10 mouse cellular contexts compared by ENCODE assay signal in the genomic region with DNA sequence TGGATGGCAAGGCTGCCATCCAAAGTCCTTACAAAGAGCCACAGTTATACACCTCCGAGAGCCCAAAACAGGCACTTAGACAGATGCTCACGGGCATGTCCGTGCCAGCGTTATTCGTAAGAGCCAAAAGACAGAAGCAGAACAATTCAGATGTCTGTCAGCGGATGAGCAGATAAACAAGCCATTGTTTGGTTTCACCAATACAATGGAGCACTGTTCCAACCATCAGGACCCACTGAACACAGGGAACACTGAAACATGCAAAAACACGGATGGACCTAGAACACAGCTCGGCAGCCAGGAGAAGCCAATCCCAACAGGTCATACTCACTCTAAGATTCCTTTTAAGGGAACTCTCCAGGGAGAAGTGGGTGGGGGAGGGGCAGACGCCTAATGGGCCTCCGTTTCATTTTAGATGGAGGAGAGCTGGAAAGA. TPM values are rescaled to one million over a fixed set of nuclear protein-coding genes. Genes with fewer than 3 reads are reported as not detected.
DNase-seq lines count a peak whose midpoint lies in the region; ATAC-seq and TF ChIP-seq lines count a peak whose summit lies in the region.
"Had no signal": no experiment of that assay in that cellular context is flagged by ENCODE, and none has a peak within 500 bp of the region (broad histone marks: within the 10 kb centered on the region; RNA-seq: fewer than 3 reads in every experiment).

No protein-coding gene starts in this region.

- no peaks in the 10 kb centered on the region for H3K36me3 ChIP-seq in ES-Bruce4 (ENCODE audit: control insufficient read depth, insufficient read depth, low read length, poor library complexity, severe bottlenecking)
- no peaks in the 10 kb centered on the region for H3K36me3 ChIP-seq in forebrain, embryonic 14.5 days (ENCODE audit: control insufficient read depth, insufficient read depth, low read length)
- H3K36me3 ChIP-seq in neural tube, embryonic 13.5 days, result no peaks in the 10 kb centered on the region
- H3K36me3 ChIP-seq: embryonic facial prominence, embryonic 15.5 days had no signal

- no peaks in the 10 kb centered on the region for H3K9me3 ChIP-seq in ES-Bruce4 (replicated peaks; ENCODE audit: control insufficient read depth, insufficient read depth, low read length, poor library complexity, severe bottlenecking)
- H3K9me3 ChIP-seq in forebrain, embryonic 14.5 days (replicated peaks; ENCODE audit: control insufficient read depth, low read length), result no peaks in the 10 kb centered on the region
- no peaks in the 10 kb centered on the region for H3K9me3 ChIP-seq in neural tube, embryonic 13.5 days
- H3K9me3 ChIP-seq: embryonic facial prominence, embryonic 15.5 days had no signal

- peak overlapping the region; percentile 88 for H3K27ac ChIP-seq in ES-Bruce4 (ENCODE audit: insufficient read depth, low read length)
- H3K27ac ChIP-seq in forebrain, embryonic 14.5 days (ENCODE audit: low read depth, low read length), result peak overlapping the region; percentile 65
- H3K27ac ChIP-seq in neural tube, embryonic 13.5 days (replicated peaks), result peak overlapping the region; percentile 81
- H3K27ac ChIP-seq: embryonic facial prominence, embryonic 15.5 days; liver, embryonic 14.5 days had no signal

- no peak for TF ChIP-seq CTCF in ES-Bruce4 (IDR thresholded peaks at IDR 0.05; ENCODE audit: low read depth, low read length)

- peak; percentile 44; the same call in 1 of the 2 replicates for ATAC-seq in forebrain, embryonic 14.5 days
- no peak for ATAC-seq in neural tube, embryonic 13.5 days (ENCODE audit: low read depth)
- ATAC-seq in CD4-positive, CD25-positive, alpha-beta regulatory T cell, adult 4 months, result no peak

- peak overlapping the region; percentile 50 for H3K9ac ChIP-seq in ES-Bruce4 (ENCODE audit: low read depth, poor library complexity, severe bottlenecking)
- no peak overlapping the region for H3K9ac ChIP-seq in forebrain, embryonic 14.5 days (ENCODE audit: low read length)
- peak overlapping the region; percentile 23 for H3K9ac ChIP-seq in neural tube, embryonic 13.5 days
- H3K9ac ChIP-seq: embryonic facial prominence, embryonic 15.5 days; liver, embryonic 14.5 days had no signal

- H3K4me3 ChIP-seq in ES-Bruce4 (ENCODE audit: low read depth, low read length), result peak overlapping the region; percentile 4; the same call in 1 of the 2 replicates
- no peak overlapping the region for H3K4me3 ChIP-seq in forebrain, embryonic 14.5 days (ENCODE audit: low read depth, low read length)
- no peak overlapping the region for H3K4me3 ChIP-seq in neural tube, embryonic 13.5 days
- H3K4me3 ChIP-seq: embryonic facial prominence, embryonic 15.5 days had no signal

- DNase-seq in cerebellum, postnatal 10 days, result peak; percentile 70 to 71
- no peak for DNase-seq in cerebellum, adult 8-10 months
- DNase-seq in forebrain, embryonic 14.5 days (ENCODE audit: low spot score), result peak; percentile 75
- peak; percentile 48 to 55 for DNase-seq in layer of hippocampus, postnatal 36 days
- no peak for DNase-seq in spleen, postnatal 10 days (ENCODE audit: low spot score in 2 of 2)

- TF ChIP-seq POLR2A in ES-Bruce4 (IDR thresholded peaks at IDR 0.05; ENCODE audit: insufficient read depth, low read length), result no peak

- no peaks in the 10 kb centered on the region for H3K27me3 ChIP-seq in ES-Bruce4 (ENCODE audit: control insufficient read depth, insufficient read depth, low read length, poor library complexity, severe bottlenecking)
- H3K27me3 ChIP-seq in forebrain, embryonic 14.5 days (replicated peaks; ENCODE audit: control insufficient read depth, insufficient read depth, low read length), result no peaks in the 10 kb centered on the region
- no peaks in the 10 kb centered on the region for H3K27me3 ChIP-seq in neural tube, embryonic 13.5 days
- H3K27me3 ChIP-seq: embryonic facial prominence, embryonic 15.5 days had no signal

- H3K4me1 ChIP-seq in ES-Bruce4 (ENCODE audit: control insufficient read depth, insufficient read depth, low read length), result peaks cover 2% of the 10 kb centered on the region
- H3K4me1 ChIP-seq in forebrain, embryonic 14.5 days (ENCODE audit: control insufficient read depth, insufficient read depth, low read length), result peaks cover 17% of the 10 kb centered on the region; the same call in 1 of the 2 replicates
- peaks cover 65% of the 10 kb centered on the region for H3K4me1 ChIP-seq in neural tube, embryonic 13.5 days (replicated peaks)

- TF ChIP-seq EP300 in ES-Bruce4 (IDR thresholded peaks at IDR 0.05; ENCODE audit: insufficient read depth, low read depth, low read length), result no peak

- no peak overlapping the region; the same call in 1 of the 2 replicates for H3K4me2 ChIP-seq in forebrain, embryonic 14.5 days (ENCODE audit: low read length)
- H3K4me2 ChIP-seq in neural tube, embryonic 13.5 days, result peak overlapping the region; percentile 13
- H3K4me2 ChIP-seq: embryonic facial prominence, embryonic 15.5 days had no signal

- 15% methylated on average over 10 of the region's 10 CpGs for WGBS in forebrain, embryonic 14.5 days
- 24% methylated on average over 10 of the region's 10 CpGs for WGBS in neural tube, embryonic 13.5 days

RNA-seq across cellular contexts. Expression of gene Jmjd1c, which starts 34.5 kb away (rescaled TPM):
- polyA plus RNA-seq in ES-Bruce4 (2011; ENCODE audit: insufficient read depth, insufficient read length, low read depth, missing spikeins), result 123 and 141 TPM in 2 replicates
- polyA plus RNA-seq in forebrain, embryonic 14.5 days (2014; fragmentation: Nextera tagmentation; extraction: Ambion mirVana), result 35.1 and 42.9 TPM in 2 replicates
- total RNA-seq in layer of hippocampus, postnatal 36 days (2021), result 100 to 1,000 TPM; 103 to 110 TPM
- polyA plus RNA-seq in neural tube, embryonic 13.5 days (2015; fragmentation: Nextera tagmentation; extraction: Ambion mirVana), result 51.4 and 52.4 TPM in 2 replicates
- polyA plus RNA-seq in CD4-positive, CD25-positive, alpha-beta regulatory T cell, adult 4 months (2017; shearing (Covaris generic)), result 10 to 100 TPM; 56.7 to 57.2 TPM

RNA-seq across cellular contexts. Expression of gene Reep3, which starts 35.4 kb away (rescaled TPM):
- polyA plus RNA-seq in ES-Bruce4 (2011; ENCODE audit: insufficient read depth, insufficient read length, low read depth, missing spikeins), result 47.9 and 50.5 TPM in 2 replicates
- polyA plus RNA-seq in forebrain, embryonic 14.5 days (2014; fragmentation: Nextera tagmentation; extraction: Ambion mirVana), result 26.7 and 28.6 TPM in 2 replicates
- 10 to 100 TPM; 20.2 to 24.1 TPM for total RNA-seq in layer of hippocampus, postnatal 36 days (2021)
- 54.6 and 61.1 TPM in 2 replicates for polyA plus RNA-seq in neural tube, embryonic 13.5 days (2015; fragmentation: Nextera tagmentation; extraction: Ambion mirVana)
- 10 to 100 TPM; 13.8 to 17.3 TPM for polyA plus RNA-seq in CD4-positive, CD25-positive, alpha-beta regulatory T cell, adult 4 months (2017; shearing (Covaris generic))

Comparison
In these comparisons a context has a peak if more than half of its experiments do, and no peak if none do; other contexts are left out.
1. DNase-seq: peak in cerebellum, postnatal 10 days (2 of 2), forebrain, embryonic 14.5 days (single experiment) and layer of hippocampus, postnatal 36 days (2 of 2); none in cerebellum, adult 8-10 months (single experiment) and spleen, postnatal 10 days (0 of 2).
2. Peak in every context shown above with its lines, with median percentiles within 50 percentile points of each other: H3K27ac ChIP-seq.